Mouse (Mus musculus): ENCODE measurements around the gene Tcf23. TPM values are rescaled to one million over a fixed set of nuclear protein-coding genes. Genes with fewer than 3 reads are reported as not detected.
A peak's percentile ranks its signal among the peaks of the same experiment; 100 is the strongest.

The Tcf23 gene
- polyA plus RNA-seq, 1 experiment from 2014 or later = 2.2 TPM

GRCm38 (mm10) chr5:30944956-30945781 lies 23.3 kb upstream of the Tcf23 start, which contains the start of gene Cgref1:
Gene Cgref1, minus strand, starts transcription at chr5:30945591.
- Histone ChIP-seq H3K9me3 (ENCODE audit: low read length) (no peaks in the 10 kb centered on the region), H3K4me1 (ENCODE audit: insufficient read depth, low read length) (peaks cover 20% of the 10 kb centered on the region), H3K4me2 (replicated peaks; ENCODE audit: low read depth, low read length) (peak within 1 kb of the TSS; percentile 87), H3K9ac (replicated peaks; ENCODE audit: low read length) (peak within 1 kb of the TSS; percentile 72), H3K27ac (ENCODE audit: low read length) (no peak within 1 kb of the TSS), H3K27me3 (ENCODE audit: insufficient read depth, low read length) (no peaks in the 10 kb centered on the region), H3K36me3 (ENCODE audit: insufficient read depth, low read length) (no peaks in the 10 kb centered on the region), H3K4me3 (ENCODE audit: low read length) (peak within 1 kb of the TSS; percentile 56)
- ATAC-seq (ENCODE audit: low FRiP score, low TSS enrichment) = peak; percentile 53
- WGBS = 6% methylated on average over 44 of the region's 44 CpGs

- WGBS = 68% methylated on average over 5 of the region's 5 CpGs
- Histone ChIP-seq H3K9me3 (ENCODE audit: low read length) (no peaks in the 10 kb centered on the region), H3K27me3 (ENCODE audit: insufficient read depth, low read length) (no peaks in the 10 kb centered on the region), H3K4me3 (ENCODE audit: low read length) (no peak overlapping the region), H3K36me3 (ENCODE audit: insufficient read depth, low read length) (peaks cover 18% of the 10 kb centered on the region), H3K9ac (replicated peaks; ENCODE audit: low read length) (0 out of 2 replicates have a peak overlapping the region, but pooled peaks have one; percentile 76), H3K4me2 (replicated peaks; ENCODE audit: low read depth, low read length) (0 out of 2 replicates have a peak overlapping the region, but pooled peaks have one; percentile 92), H3K4me1 (ENCODE audit: insufficient read depth, low read length) (peaks cover 28% of the 10 kb centered on the region), H3K27ac (ENCODE audit: low read length) (peak overlapping the region; percentile 88)
- ATAC-seq (ENCODE audit: low FRiP score, low TSS enrichment) = no peak
Measured at GRCm38 (mm10) chr5:30948620-30949019, 19.8 kb upstream of the Tcf23 start.

- ATAC-seq (ENCODE audit: low FRiP score, low TSS enrichment) = peak; percentile 91
- under 1% methylated on average over 31 of the region's 31 CpGs for WGBS
- Histone ChIP-seq H3K36me3 (ENCODE audit: insufficient read depth, low read length) (peaks cover 30% of the 10 kb centered on the region), H3K27me3 (ENCODE audit: insufficient read depth, low read length) (no peaks in the 10 kb centered on the region), H3K4me3 (ENCODE audit: low read length) (peak overlapping the region; percentile 70), H3K9me3 (ENCODE audit: low read length) (no peaks in the 10 kb centered on the region), H3K4me1 (ENCODE audit: insufficient read depth, low read length) (peaks cover 28% of the 10 kb centered on the region), H3K27ac (ENCODE audit: low read length) (peak overlapping the region; percentile 88), H3K9ac (replicated peaks; ENCODE audit: low read length) (peak overlapping the region; percentile 77), H3K4me2 (replicated peaks; ENCODE audit: low read depth, low read length) (peak overlapping the region; percentile 92)
Measured at GRCm38 (mm10) chr5:30949654-30950326, 18.7 kb upstream of the Tcf23 start.

- Histone ChIP-seq H3K4me2 (replicated peaks; ENCODE audit: low read depth, low read length) (peak overlapping the region; percentile 92), H3K4me3 (ENCODE audit: low read length) (peak overlapping the region; percentile 70), H3K27ac (ENCODE audit: low read length) (peak overlapping the region; percentile 88), H3K9ac (replicated peaks; ENCODE audit: low read length) (peak overlapping the region; percentile 77), H3K9me3 (ENCODE audit: low read length) (no peaks in the 10 kb centered on the region), H3K36me3 (ENCODE audit: insufficient read depth, low read length) (peaks cover 36% of the 10 kb centered on the region), H3K4me1 (ENCODE audit: insufficient read depth, low read length) (peaks cover 22% of the 10 kb centered on the region), H3K27me3 (ENCODE audit: insufficient read depth, low read length) (no peaks in the 10 kb centered on the region)
- ATAC-seq (ENCODE audit: low FRiP score, low TSS enrichment) = no peak
- 63% methylated on average over 4 of the region's 4 CpGs for WGBS
Measured at GRCm38 (mm10) chr5:30950451-30950850, 18.0 kb upstream of the Tcf23 start.

- Histone ChIP-seq H3K4me1 (ENCODE audit: insufficient read depth, low read length) (peaks cover 21% of the 10 kb centered on the region), H3K4me2 (replicated peaks; ENCODE audit: low read depth, low read length) (peak overlapping the region; percentile 92; the same call in 1 of the 2 replicates), H3K4me3 (ENCODE audit: low read length) (no peak overlapping the region), H3K9me3 (ENCODE audit: low read length) (no peaks in the 10 kb centered on the region), H3K27me3 (ENCODE audit: insufficient read depth, low read length) (no peaks in the 10 kb centered on the region), H3K9ac (replicated peaks; ENCODE audit: low read length) (no peak overlapping the region), H3K27ac (ENCODE audit: low read length) (no peak overlapping the region), H3K36me3 (ENCODE audit: insufficient read depth, low read length) (peaks cover 41% of the 10 kb centered on the region)
- WGBS = 92% methylated on average over 2 of the region's 2 CpGs
- no peak for ATAC-seq (ENCODE audit: low FRiP score, low TSS enrichment)
Measured at GRCm38 (mm10) chr5:30950922-30951321, 17.5 kb upstream of the Tcf23 start.

- peaks cover 43% of the 10 kb centered on the region for H3K36me3 ChIP-seq (ENCODE audit: insufficient read depth, low read length)
- no peaks in the 10 kb centered on the region for H3K9me3 ChIP-seq (ENCODE audit: low read length)
- H3K9ac ChIP-seq (replicated peaks; ENCODE audit: low read length) = no peak overlapping the region
- H3K4me3 ChIP-seq (ENCODE audit: low read length) = no peak overlapping the region
- peaks cover 21% of the 10 kb centered on the region for H3K4me1 ChIP-seq (ENCODE audit: insufficient read depth, low read length)
- H3K4me2 ChIP-seq (replicated peaks; ENCODE audit: low read depth, low read length) = no peak overlapping the region
- no peak for ATAC-seq (ENCODE audit: low FRiP score, low TSS enrichment)
- 80% methylated on average over 6 of the region's 6 CpGs for WGBS
- H3K27me3 ChIP-seq (ENCODE audit: insufficient read depth, low read length) = no peaks in the 10 kb centered on the region
- H3K27ac ChIP-seq (ENCODE audit: low read length) = no peak overlapping the region
Measured at GRCm38 (mm10) chr5:30951706-30952105, 16.8 kb upstream of the Tcf23 start.

GRCm38 (mm10) chr5:30952551-30952950 lies 15.9 kb upstream of the Tcf23 start:
- 88% methylated on average over 5 of the region's 5 CpGs for WGBS
- Histone ChIP-seq H3K4me3 (ENCODE audit: low read length) (no peak overlapping the region), H3K9me3 (ENCODE audit: low read length) (no peaks in the 10 kb centered on the region), H3K4me2 (replicated peaks; ENCODE audit: low read depth, low read length) (no peak overlapping the region), H3K27me3 (ENCODE audit: insufficient read depth, low read length) (no peaks in the 10 kb centered on the region), H3K36me3 (ENCODE audit: insufficient read depth, low read length) (peaks cover 46% of the 10 kb centered on the region), H3K27ac (ENCODE audit: low read length) (no peak overlapping the region), H3K9ac (replicated peaks; ENCODE audit: low read length) (no peak overlapping the region), H3K4me1 (ENCODE audit: insufficient read depth, low read length) (peaks cover 24% of the 10 kb centered on the region)
- ATAC-seq (ENCODE audit: low FRiP score, low TSS enrichment) = no peak

- Histone ChIP-seq H3K9me3 (ENCODE audit: low read length) (no peaks in the 10 kb centered on the region), H3K36me3 (ENCODE audit: insufficient read depth, low read length) (peaks cover 58% of the 10 kb centered on the region), H3K4me1 (ENCODE audit: insufficient read depth, low read length) (peaks cover 34% of the 10 kb centered on the region), H3K9ac (replicated peaks; ENCODE audit: low read length) (no peak overlapping the region), H3K4me2 (replicated peaks; ENCODE audit: low read depth, low read length) (no peak overlapping the region), H3K27me3 (ENCODE audit: insufficient read depth, low read length) (no peaks in the 10 kb centered on the region), H3K27ac (ENCODE audit: low read length) (no peak overlapping the region), H3K4me3 (ENCODE audit: low read length) (no peak overlapping the region)
- WGBS = 97% methylated on average over 6 of the region's 6 CpGs
- no peak for ATAC-seq (ENCODE audit: low FRiP score, low TSS enrichment)
Measured at GRCm38 (mm10) chr5:30954065-30954464, 14.4 kb upstream of the Tcf23 start.

GRCm38 (mm10) chr5:30954556-30954955 lies 13.9 kb upstream of the Tcf23 start:
- no peaks in the 10 kb centered on the region for H3K27me3 ChIP-seq (ENCODE audit: insufficient read depth, low read length)
- no peak overlapping the region for H3K27ac ChIP-seq (ENCODE audit: low read length)
- H3K4me1 ChIP-seq (ENCODE audit: insufficient read depth, low read length) = peaks cover 32% of the 10 kb centered on the region
- no peak overlapping the region for H3K4me2 ChIP-seq (replicated peaks; ENCODE audit: low read depth, low read length)
- H3K9ac ChIP-seq (replicated peaks; ENCODE audit: low read length) = no peak overlapping the region
- no peak overlapping the region for H3K4me3 ChIP-seq (ENCODE audit: low read length)
- 93% methylated on average over 9 of the region's 9 CpGs for WGBS
- H3K9me3 ChIP-seq (ENCODE audit: low read length) = no peaks in the 10 kb centered on the region
- no peak for ATAC-seq (ENCODE audit: low FRiP score, low TSS enrichment)
- peaks cover 58% of the 10 kb centered on the region for H3K36me3 ChIP-seq (ENCODE audit: insufficient read depth, low read length)

- H3K27me3 ChIP-seq (ENCODE audit: insufficient read depth, low read length) = no peaks in the 10 kb centered on the region
- H3K9ac ChIP-seq (replicated peaks; ENCODE audit: low read length) = no peak overlapping the region
- peaks cover 58% of the 10 kb centered on the region for H3K36me3 ChIP-seq (ENCODE audit: insufficient read depth, low read length)
- H3K4me3 ChIP-seq (ENCODE audit: low read length) = no peak overlapping the region
- 90% methylated on average over 6 of the region's 6 CpGs for WGBS
- no peak for ATAC-seq (ENCODE audit: low FRiP score, low TSS enrichment)
- no peak overlapping the region for H3K4me2 ChIP-seq (replicated peaks; ENCODE audit: low read depth, low read length)
- H3K27ac ChIP-seq (ENCODE audit: low read length) = no peak overlapping the region
- no peaks in the 10 kb centered on the region for H3K9me3 ChIP-seq (ENCODE audit: low read length)
- peaks cover 28% of the 10 kb centered on the region for H3K4me1 ChIP-seq (ENCODE audit: insufficient read depth, low read length)
Measured at GRCm38 (mm10) chr5:30955751-30956150, 12.7 kb upstream of the Tcf23 start.

Data from kidney, embryonic 16.5 days (tissue).